Mouse (Mus musculus) kidney, adult 2 months (tissue): Measurements from ENCODE around the gene 4930470P17Rik. TPM values are rescaled to one million over a fixed set of nuclear protein-coding genes. Genes with fewer than 3 reads are reported as not detected.

Experiments used
- DNase-seq: peaks from one replicate; pipeline ENCODE4 v3.0.0; 2021
- H3K27ac ChIP-seq: fragments of 200-500 bp; 2 replicates; pipeline ENCODE4 v1.5.1; 2012; ENCODE audit warnings: low read depth, low read length, control low read depth, inconsistent platforms; ENCODE audit not compliant: insufficient read depth
- H3K27me3 ChIP-seq: fragments of 200-500 bp; replicated peaks from 2 replicates; pipeline ENCODE4 v1.6.1; 2012; ENCODE audit warnings: mild to moderate bottlenecking, moderate library complexity, low read length, inconsistent platforms; ENCODE audit not compliant: control insufficient read depth, insufficient read depth
- H3K36me3 ChIP-seq: fragments of 200-500 bp; 2 replicates; pipeline ENCODE4 v1.6.1; 2012; ENCODE audit warnings: mild to moderate bottlenecking, moderate library complexity, low read length, inconsistent platforms; ENCODE audit not compliant: control insufficient read depth, insufficient read depth
- H3K4me1 ChIP-seq: fragments of 200-500 bp; 2 replicates; pipeline ENCODE4 v1.6.1; 2011; ENCODE audit warnings: low read length; ENCODE audit not compliant: control insufficient read depth, insufficient read depth
- H3K4me3 ChIP-seq: fragments of 200-500 bp; 2 replicates; pipeline ENCODE4 v1.5.1; 2011; ENCODE audit warnings: mild to moderate bottlenecking, low read depth, low read length, control low read depth; ENCODE audit not compliant: insufficient read depth
- CTCF ChIP-seq: fragments of 200-500 bp; conservative IDR thresholded peaks from 2 replicates; pipeline ENCODE4 v1.5.1; 2011; ENCODE audit warnings: low read depth, mild to moderate bottlenecking, control low read depth, low read length, moderate library complexity, mixed read lengths; ENCODE audit not compliant: insufficient read depth, insufficient read length
- POLR2A ChIP-seq: fragments of 200-500 bp; IDR thresholded peaks from one replicate; pipeline ENCODE4 v1.6.1; 2011; ENCODE audit warnings: low read depth, low read length, control low read depth
- WGBS: fragments of 180-500 bp; shearing (Covaris S2); methylation state at CpG from one replicate; pipeline ENCODE4 v1.1.7; 2018; 5-methylcytosine and 5-hydroxymethylcytosine counted together
- polyA plus RNA-seq: library from polyadenylated mRNA; depleted of rRNA; stranded (reverse); fragments of >200 nt; gene quantifications from 2 replicates; pipeline ENCODE4 v1.2.3, GENCODE M21; 2012; rRNA removed

Gene 4930470P17Rik
- polyA plus RNA-seq, 1 experiment: not detected

DNA sequence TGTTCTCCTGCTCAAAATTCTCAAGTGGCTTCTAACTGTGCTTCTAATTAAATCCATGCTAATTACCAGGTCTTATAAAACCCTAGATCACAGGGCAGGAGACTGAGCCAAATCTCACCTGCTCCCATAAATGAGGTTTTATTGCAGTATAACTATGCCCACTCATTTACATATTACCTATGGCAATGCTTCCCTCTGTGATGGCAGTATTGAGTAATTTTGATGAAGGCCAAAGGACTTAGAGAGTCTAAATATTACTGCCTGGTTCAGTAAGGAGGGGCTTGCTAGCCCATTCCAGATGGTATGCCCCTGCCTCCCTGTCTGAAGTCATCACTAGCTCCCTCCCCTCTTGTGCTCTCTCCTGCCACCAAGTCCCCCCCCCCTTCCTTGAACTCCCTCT is 66.0 kb downstream of the 4930470P17Rik start:
- Histone ChIP-seq H3K27me3 (no peaks in the 10 kb centered on the region), H3K4me1 (no peaks in the 10 kb centered on the region), H3K4me3 (no peak overlapping the region), H3K36me3 (no peaks in the 10 kb centered on the region), H3K27ac (no peak overlapping the region)
- no peak for DNase-seq
- TF ChIP-seq CTCF: no peak

GRCm38 (mm10) chr2:170534803-170535174 is 67.0 kb downstream of the 4930470P17Rik start:
- no peak overlapping the region for H3K27ac ChIP-seq
- no peaks in the 10 kb centered on the region for H3K36me3 ChIP-seq
- no peaks in the 10 kb centered on the region for H3K4me1 ChIP-seq
- no peaks in the 10 kb centered on the region for H3K27me3 ChIP-seq
- 89% methylated on average over 11 of the region's 11 CpGs for WGBS
- no peak for TF ChIP-seq POLR2A
- TF ChIP-seq CTCF: no peak
- no peak for DNase-seq
- no peak overlapping the region for H3K4me3 ChIP-seq

DNA sequence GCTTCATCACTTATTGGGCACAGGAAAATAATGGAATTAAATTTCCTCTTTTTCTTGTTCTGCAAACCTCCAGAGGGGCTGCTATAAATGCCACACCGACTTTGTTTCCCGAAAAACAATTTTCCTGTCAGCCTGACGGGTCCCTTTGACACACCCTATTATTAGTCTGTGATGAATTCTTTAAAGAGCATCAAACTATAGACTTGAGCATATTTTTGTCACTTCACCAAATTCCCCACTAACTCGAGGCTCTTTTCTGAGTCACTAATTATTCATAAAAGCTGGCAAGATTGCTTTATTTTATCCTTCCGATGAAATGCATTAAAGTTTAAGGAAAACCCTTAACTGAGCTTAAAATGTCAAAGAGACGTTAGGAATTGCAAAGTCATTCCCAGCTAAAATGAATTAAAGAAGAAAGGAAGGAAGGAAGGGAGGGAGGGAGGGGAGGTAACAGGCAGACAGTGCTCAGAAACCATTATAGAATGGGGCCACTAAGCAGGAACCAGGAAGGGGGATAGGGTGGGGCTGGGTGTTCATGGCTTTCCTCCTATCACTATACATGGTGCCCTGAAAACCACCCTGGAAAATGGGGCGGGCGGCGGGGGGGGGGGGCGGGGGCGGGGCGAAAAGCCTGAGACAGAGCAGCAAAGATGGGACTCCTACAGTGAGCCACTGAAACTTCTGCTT is 67.6 kb downstream of the 4930470P17Rik start:
- 41% methylated on average over 12 of the region's 12 CpGs for WGBS
- no peak for TF ChIP-seq CTCF
- TF ChIP-seq POLR2A: no peak
- Histone ChIP-seq H3K27ac (no peak overlapping the region), H3K4me3 (no peak overlapping the region), H3K4me1 (no peaks in the 10 kb centered on the region), H3K27me3 (no peaks in the 10 kb centered on the region), H3K36me3 (no peaks in the 10 kb centered on the region)
- no peak for DNase-seq

DNA sequence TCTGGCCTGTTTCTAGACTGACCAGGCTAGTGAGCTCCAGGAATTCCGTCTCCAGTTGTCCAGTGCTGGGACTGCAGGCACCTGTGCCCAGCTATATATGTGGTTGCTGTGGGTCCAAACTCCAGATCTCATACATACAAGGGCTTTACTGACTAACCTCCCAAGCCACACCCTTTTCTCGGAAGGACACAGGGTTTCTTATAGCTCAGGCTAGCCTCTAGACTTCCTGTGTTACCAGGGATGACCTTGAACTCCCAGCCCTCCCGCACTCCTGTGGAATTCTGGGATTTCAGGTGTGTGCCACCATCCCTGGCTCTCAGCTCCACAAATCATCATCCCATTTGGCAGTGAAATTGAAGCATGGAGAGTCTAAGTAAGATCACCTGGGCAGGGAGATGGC is 71.6 kb downstream of the 4930470P17Rik start:
- no peaks in the 10 kb centered on the region for H3K36me3 ChIP-seq
- TF ChIP-seq CTCF (no peak), POLR2A (no peak)
- no peaks in the 10 kb centered on the region for H3K4me1 ChIP-seq
- no peak overlapping the region for H3K27ac ChIP-seq
- H3K27me3 ChIP-seq: no peaks in the 10 kb centered on the region
- H3K4me3 ChIP-seq: no peak overlapping the region
- no peak for DNase-seq
- WGBS: 93% methylated on average over 3 of the region's 3 CpGs

DNA sequence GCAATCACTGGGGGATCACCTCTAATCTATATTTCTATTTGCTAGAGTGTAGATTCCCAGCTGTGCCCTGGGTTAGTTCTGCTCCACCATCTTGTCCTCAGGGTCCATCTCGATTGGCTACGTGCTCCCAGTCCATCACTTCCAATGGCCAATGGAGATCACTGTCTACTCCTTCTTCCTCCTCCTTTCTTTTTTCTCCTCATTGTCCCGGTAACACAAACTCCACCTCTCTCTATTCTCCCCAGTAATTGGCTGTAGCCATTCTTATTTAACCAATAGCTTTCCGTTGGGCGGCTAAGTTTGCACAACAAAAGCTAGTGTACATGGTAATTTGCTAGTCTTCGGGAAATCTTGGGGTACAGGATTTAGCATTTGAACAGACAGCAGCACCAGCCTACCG is 72.1 kb downstream of the 4930470P17Rik start:
- no peak for TF ChIP-seq POLR2A
- no peak for TF ChIP-seq CTCF
- no peak overlapping the region for H3K4me3 ChIP-seq
- 89% methylated on average over 7 of the region's 7 CpGs for WGBS
- H3K27me3 ChIP-seq: no peaks in the 10 kb centered on the region
- H3K27ac ChIP-seq: no peak overlapping the region
- no peaks in the 10 kb centered on the region for H3K36me3 ChIP-seq
- H3K4me1 ChIP-seq: no peaks in the 10 kb centered on the region
- DNase-seq: no peak

Other genes starting within 250 kb of the 4930470P17Rik start
- 0.29 and 0.45 TPM in 2 replicates for gene Bcas1, start 174.2 kb downstream of the 4930470P17Rik start, polyA plus RNA-seq
- gene Pfdn4, start 105.6 kb downstream of the 4930470P17Rik start, polyA plus RNA-seq: 5.6 TPM in 2 replicates
- gene Cyp24a1, start 104.9 kb downstream of the 4930470P17Rik start, polyA plus RNA-seq: 27.5 and 29.2 TPM in 2 replicates
- 0.10 and 0.16 TPM in 2 replicates for gene Dok5, start 129.8 kb upstream of the 4930470P17Rik start, polyA plus RNA-seq